Mouse (Mus musculus): ENCODE measurements around the gene Plcl2. TPM values are rescaled to one million over a fixed set of nuclear protein-coding genes. Genes with fewer than 3 reads are reported as not detected.

Plcl2 gene
- polyA plus RNA-seq, 1 experiment from 2014 or later: 9.2 TPM

DNA sequence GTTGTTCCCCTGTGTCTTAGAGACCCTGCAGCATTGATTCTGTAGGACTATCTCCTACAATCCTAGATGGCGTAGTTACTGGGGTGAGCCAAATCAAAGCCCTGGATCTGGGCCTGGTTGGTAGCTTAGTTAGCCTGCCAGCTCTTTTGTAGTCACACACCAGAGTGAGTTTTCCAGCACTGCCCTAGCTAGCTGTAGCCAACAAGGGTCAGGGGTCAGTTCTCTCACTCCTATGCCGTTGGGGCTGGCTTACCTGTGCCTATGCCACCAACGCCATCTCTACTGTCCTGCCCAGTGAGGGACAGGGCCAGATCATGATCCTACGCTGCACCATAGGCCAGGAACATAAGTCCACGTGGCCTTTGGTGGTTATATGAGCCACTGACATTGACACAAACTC lies 208.4 kb downstream of the Plcl2 start:
- H3K36me3 ChIP-seq (ENCODE audit: control insufficient read depth, insufficient read depth, low read length): no peaks in the 10 kb centered on the region
- H3K4me2 ChIP-seq (ENCODE audit: low read length): no peak overlapping the region
- peaks cover 7% of the 10 kb centered on the region; the same call in 1 of the 2 replicates for H3K9me3 ChIP-seq (replicated peaks; ENCODE audit: control insufficient read depth, low read length, poor library complexity, severe bottlenecking)
- no peak for ATAC-seq
- H3K27ac ChIP-seq (ENCODE audit: low read length): no peak overlapping the region
- no peak overlapping the region for H3K4me3 ChIP-seq (ENCODE audit: low read depth, low read length)
- 78% methylated on average over 5 of the region's 5 CpGs for WGBS
- no peaks in the 10 kb centered on the region for H3K27me3 ChIP-seq (ENCODE audit: control insufficient read depth, insufficient read depth, low read depth, low read length)
- no peak overlapping the region for H3K9ac ChIP-seq (ENCODE audit: low read depth, low read length)
- H3K4me1 ChIP-seq (ENCODE audit: control insufficient read depth, insufficient read depth, low read length): no peaks in the 10 kb centered on the region

DNA sequence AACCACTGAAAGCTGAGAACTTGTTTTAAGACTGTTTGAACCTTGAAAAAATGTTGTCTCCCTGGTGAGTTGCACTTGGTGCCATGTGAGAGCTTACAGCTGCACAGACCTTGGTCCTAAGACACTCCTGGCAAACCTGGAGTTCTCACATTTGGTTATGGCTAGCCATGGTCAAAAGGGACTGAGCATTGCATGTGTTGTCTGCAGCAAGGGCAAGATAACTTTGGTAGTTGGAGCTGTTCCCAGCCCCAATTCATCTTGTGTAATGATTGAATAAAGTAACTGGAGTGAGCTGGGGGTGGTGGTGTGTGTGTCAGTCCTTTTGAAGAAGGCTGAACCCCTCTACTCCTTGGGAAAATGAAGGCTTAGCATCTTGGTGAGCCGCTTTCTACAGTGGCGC lies 215.2 kb downstream of the Plcl2 start:
- Histone ChIP-seq H3K9ac (ENCODE audit: low read depth, low read length) (no peak overlapping the region), H3K27me3 (ENCODE audit: control insufficient read depth, insufficient read depth, low read depth, low read length) (no peaks in the 10 kb centered on the region), H3K4me2 (ENCODE audit: low read length) (no peak overlapping the region), H3K4me1 (ENCODE audit: control insufficient read depth, insufficient read depth, low read length) (no peaks in the 10 kb centered on the region), H3K27ac (ENCODE audit: low read length) (no peak overlapping the region), H3K4me3 (ENCODE audit: low read depth, low read length) (no peak overlapping the region), H3K9me3 (replicated peaks; ENCODE audit: control insufficient read depth, low read length, poor library complexity, severe bottlenecking) (no peaks in the 10 kb centered on the region), H3K36me3 (ENCODE audit: control insufficient read depth, insufficient read depth, low read length) (no peaks in the 10 kb centered on the region)
- ATAC-seq: no peak
- WGBS: 51% methylated on average over 2 of the region's 2 CpGs

DNA sequence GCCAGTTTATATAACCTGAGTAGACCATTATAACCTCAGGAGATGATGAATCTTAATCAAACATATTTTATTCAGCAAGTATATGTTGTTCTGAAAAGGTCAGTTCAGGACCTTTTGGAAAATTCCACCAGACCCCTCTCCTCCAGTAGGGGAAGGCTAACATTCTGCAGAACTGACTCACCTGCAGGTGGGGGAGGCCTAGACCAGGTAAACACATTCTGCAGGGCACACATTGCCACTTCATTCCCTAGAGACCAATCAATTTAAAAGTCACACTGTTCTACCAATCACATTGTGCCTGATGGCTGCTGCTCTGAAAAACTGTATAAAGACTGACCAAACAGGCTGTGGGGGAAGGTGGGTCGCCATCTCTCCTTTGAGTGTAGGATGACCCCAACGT lies 217.1 kb downstream of the Plcl2 start:
- Histone ChIP-seq H3K4me1 (ENCODE audit: control insufficient read depth, insufficient read depth, low read length) (no peaks in the 10 kb centered on the region), H3K4me2 (ENCODE audit: low read length) (no peak overlapping the region), H3K27ac (ENCODE audit: low read length) (no peak overlapping the region), H3K9ac (ENCODE audit: low read depth, low read length) (no peak overlapping the region), H3K27me3 (ENCODE audit: control insufficient read depth, insufficient read depth, low read depth, low read length) (no peaks in the 10 kb centered on the region), H3K9me3 (replicated peaks; ENCODE audit: control insufficient read depth, low read length, poor library complexity, severe bottlenecking) (no peaks in the 10 kb centered on the region), H3K36me3 (ENCODE audit: control insufficient read depth, insufficient read depth, low read length) (no peaks in the 10 kb centered on the region), H3K4me3 (ENCODE audit: low read depth, low read length) (no peak overlapping the region)
- 91% methylated on average over 2 of the region's 2 CpGs for WGBS
- ATAC-seq: no peak

DNA sequence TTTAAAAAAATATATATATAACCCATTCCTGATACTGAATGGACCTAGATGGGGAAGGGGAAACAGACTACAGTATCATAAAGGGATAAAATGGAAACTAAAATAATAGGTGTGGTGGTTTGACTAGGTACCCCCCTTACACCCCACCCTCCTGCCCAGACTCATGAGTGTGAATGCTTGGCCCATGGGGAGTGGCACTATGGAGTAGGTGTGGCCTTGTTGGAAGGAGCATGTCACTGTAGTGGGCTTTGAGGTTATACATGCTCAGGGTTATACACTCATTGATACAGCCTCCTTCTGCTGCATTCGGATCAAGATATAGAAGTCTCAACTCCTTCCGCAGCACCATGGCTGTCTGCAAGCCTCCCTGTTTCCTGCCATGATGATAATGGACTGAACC lies 219.8 kb downstream of the Plcl2 start:
- 96% methylated on average over 2 of the region's 2 CpGs for WGBS
- no peak overlapping the region for H3K9ac ChIP-seq (ENCODE audit: low read depth, low read length)
- no peak for ATAC-seq
- no peaks in the 10 kb centered on the region for H3K4me1 ChIP-seq (ENCODE audit: control insufficient read depth, insufficient read depth, low read length)
- H3K9me3 ChIP-seq (replicated peaks; ENCODE audit: control insufficient read depth, low read length, poor library complexity, severe bottlenecking): no peaks in the 10 kb centered on the region
- no peak overlapping the region for H3K4me3 ChIP-seq (ENCODE audit: low read depth, low read length)
- H3K27me3 ChIP-seq (ENCODE audit: control insufficient read depth, insufficient read depth, low read depth, low read length): no peaks in the 10 kb centered on the region
- H3K27ac ChIP-seq (ENCODE audit: low read length): no peak overlapping the region
- H3K36me3 ChIP-seq (ENCODE audit: control insufficient read depth, insufficient read depth, low read length): no peaks in the 10 kb centered on the region
- no peak overlapping the region for H3K4me2 ChIP-seq (ENCODE audit: low read length)

DNA sequence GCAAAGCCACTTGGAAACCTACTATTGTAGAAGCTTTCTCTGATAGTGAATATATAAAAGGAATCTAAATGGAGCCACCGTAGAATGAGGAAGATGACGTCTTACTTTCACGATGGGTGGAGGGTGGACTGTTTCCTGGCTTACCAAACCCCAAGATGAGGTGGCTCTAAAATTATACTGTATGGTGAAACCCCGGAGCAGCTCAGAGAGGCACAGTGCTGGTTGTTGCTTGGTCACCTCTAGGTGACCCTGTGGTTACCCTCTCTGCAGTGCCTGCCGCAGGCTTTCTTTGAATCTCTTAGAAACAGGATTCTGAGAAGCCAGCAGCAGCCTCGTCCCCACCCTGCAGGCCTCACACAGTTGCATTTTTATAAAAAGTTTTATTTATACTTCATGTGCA lies 220.4 kb downstream of the Plcl2 start:
- no peaks in the 10 kb centered on the region for H3K27me3 ChIP-seq (ENCODE audit: control insufficient read depth, insufficient read depth, low read depth, low read length)
- no peak overlapping the region for H3K27ac ChIP-seq (ENCODE audit: low read length)
- no peaks in the 10 kb centered on the region for H3K36me3 ChIP-seq (ENCODE audit: control insufficient read depth, insufficient read depth, low read length)
- ATAC-seq: no peak
- H3K9ac ChIP-seq (ENCODE audit: low read depth, low read length): no peak overlapping the region
- H3K4me1 ChIP-seq (ENCODE audit: control insufficient read depth, insufficient read depth, low read length): no peaks in the 10 kb centered on the region
- 87% methylated on average over 6 of the region's 6 CpGs for WGBS
- no peaks in the 10 kb centered on the region for H3K9me3 ChIP-seq (replicated peaks; ENCODE audit: control insufficient read depth, low read length, poor library complexity, severe bottlenecking)
- no peak overlapping the region for H3K4me3 ChIP-seq (ENCODE audit: low read depth, low read length)
- no peak overlapping the region for H3K4me2 ChIP-seq (ENCODE audit: low read length)

DNA sequence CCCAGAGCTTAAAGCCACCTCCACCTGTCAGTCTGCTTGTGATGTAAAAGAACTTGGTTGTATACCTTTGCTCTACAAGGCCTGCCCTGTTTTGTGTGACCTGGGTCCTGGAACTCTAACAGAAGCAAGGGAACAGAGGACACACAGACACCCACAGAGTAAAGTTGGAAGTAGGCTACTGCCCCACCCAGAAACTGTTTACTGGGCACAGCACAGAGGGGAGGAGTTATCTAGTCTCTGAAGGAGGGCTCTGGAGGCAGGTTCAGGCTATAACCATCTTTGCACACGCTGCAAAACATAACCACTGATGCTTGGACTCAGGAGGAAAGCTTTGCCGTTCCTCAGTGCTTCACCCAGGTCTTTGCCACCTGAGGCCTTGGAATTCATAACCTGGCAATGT lies 221.7 kb downstream of the Plcl2 start:
- Histone ChIP-seq H3K4me2 (ENCODE audit: low read length) (no peak overlapping the region), H3K9ac (ENCODE audit: low read depth, low read length) (no peak overlapping the region), H3K27ac (ENCODE audit: low read length) (no peak overlapping the region), H3K27me3 (ENCODE audit: control insufficient read depth, insufficient read depth, low read depth, low read length) (no peaks in the 10 kb centered on the region), H3K4me1 (ENCODE audit: control insufficient read depth, insufficient read depth, low read length) (no peaks in the 10 kb centered on the region), H3K4me3 (ENCODE audit: low read depth, low read length) (no peak overlapping the region), H3K36me3 (ENCODE audit: control insufficient read depth, insufficient read depth, low read length) (no peaks in the 10 kb centered on the region), H3K9me3 (replicated peaks; ENCODE audit: control insufficient read depth, low read length, poor library complexity, severe bottlenecking) (no peaks in the 10 kb centered on the region)
- ATAC-seq: no peak
- 93% methylated on average over 2 of the region's 2 CpGs for WGBS

DNA sequence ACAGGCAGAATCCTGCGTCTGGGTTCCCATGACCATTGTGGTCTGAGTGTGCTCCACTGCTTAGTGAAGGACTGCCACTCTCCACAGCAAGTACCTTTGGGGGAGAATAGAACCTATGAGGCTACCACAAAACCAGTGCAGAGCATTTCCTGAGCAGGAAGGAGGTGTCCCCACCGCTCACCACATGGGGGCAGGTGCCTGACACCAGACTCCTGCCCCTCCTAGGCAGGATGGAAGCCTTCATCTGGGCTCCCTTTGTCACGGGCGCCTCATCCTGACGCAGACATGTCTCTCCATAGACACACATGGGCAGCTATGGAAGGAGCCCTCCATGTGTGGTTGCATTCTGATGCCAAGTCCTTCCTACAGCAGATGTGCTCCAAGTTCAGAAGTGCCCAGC lies 222.7 kb downstream of the Plcl2 start:
- no peak for ATAC-seq
- H3K4me2 ChIP-seq (ENCODE audit: low read length): no peak overlapping the region
- no peaks in the 10 kb centered on the region for H3K4me1 ChIP-seq (ENCODE audit: control insufficient read depth, insufficient read depth, low read length)
- 97% methylated on average over 5 of the region's 5 CpGs for WGBS
- H3K9me3 ChIP-seq (replicated peaks; ENCODE audit: control insufficient read depth, low read length, poor library complexity, severe bottlenecking): no peaks in the 10 kb centered on the region
- H3K9ac ChIP-seq (ENCODE audit: low read depth, low read length): no peak overlapping the region
- H3K27ac ChIP-seq (ENCODE audit: low read length): no peak overlapping the region
- H3K27me3 ChIP-seq (ENCODE audit: control insufficient read depth, insufficient read depth, low read depth, low read length): no peaks in the 10 kb centered on the region
- H3K36me3 ChIP-seq (ENCODE audit: control insufficient read depth, insufficient read depth, low read length): no peaks in the 10 kb centered on the region
- no peak overlapping the region for H3K4me3 ChIP-seq (ENCODE audit: low read depth, low read length)

DNA sequence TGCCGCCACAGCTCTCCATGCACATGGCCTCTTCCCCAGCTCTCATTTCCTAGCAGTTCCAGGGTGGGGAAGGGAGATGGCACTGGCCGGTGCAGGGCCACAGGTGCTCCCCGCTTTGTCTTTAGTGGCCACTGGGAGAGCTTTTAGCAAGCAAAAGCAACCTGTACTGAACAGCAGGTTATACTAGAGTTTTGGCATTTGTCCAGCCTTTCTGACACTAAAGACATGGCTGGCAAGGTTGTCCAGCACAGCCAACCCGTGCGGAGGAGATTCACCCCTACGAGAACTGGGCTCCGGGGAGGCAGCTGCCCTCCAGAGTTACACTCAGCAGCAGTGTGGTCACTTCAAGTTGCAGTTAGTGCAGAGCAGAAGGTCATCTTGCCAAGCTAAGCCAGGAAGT lies 224.2 kb downstream of the Plcl2 start:
- ATAC-seq: no peak
- no peak overlapping the region for H3K9ac ChIP-seq (ENCODE audit: low read depth, low read length)
- 93% methylated on average over 7 of the region's 7 CpGs for WGBS
- no peak overlapping the region for H3K4me3 ChIP-seq (ENCODE audit: low read depth, low read length)
- H3K4me1 ChIP-seq (ENCODE audit: control insufficient read depth, insufficient read depth, low read length): no peaks in the 10 kb centered on the region
- H3K4me2 ChIP-seq (ENCODE audit: low read length): no peak overlapping the region
- no peaks in the 10 kb centered on the region for H3K27me3 ChIP-seq (ENCODE audit: control insufficient read depth, insufficient read depth, low read depth, low read length)
- H3K27ac ChIP-seq (ENCODE audit: low read length): no peak overlapping the region
- no peaks in the 10 kb centered on the region for H3K9me3 ChIP-seq (replicated peaks; ENCODE audit: control insufficient read depth, low read length, poor library complexity, severe bottlenecking)
- no peaks in the 10 kb centered on the region for H3K36me3 ChIP-seq (ENCODE audit: control insufficient read depth, insufficient read depth, low read length)

DNA sequence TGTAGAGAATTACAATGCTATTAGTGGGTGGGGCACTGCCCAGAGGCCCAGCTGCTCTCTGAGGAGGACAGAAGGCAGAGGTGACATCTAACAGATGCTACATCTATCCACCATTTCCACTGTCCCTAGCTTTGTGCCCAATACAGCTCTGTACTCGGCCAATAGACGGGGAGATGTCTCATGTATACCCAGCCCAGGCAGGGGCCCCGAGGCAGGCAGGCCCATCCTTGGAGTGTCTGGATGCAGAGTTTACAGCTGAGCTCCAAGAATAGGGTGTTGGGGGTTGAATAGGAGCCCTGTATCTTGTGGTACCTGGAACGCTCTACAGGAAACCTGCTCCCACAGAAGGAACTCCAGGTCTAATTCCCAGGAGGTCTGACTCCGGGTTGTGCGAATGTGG lies 225.6 kb downstream of the Plcl2 start:
- H3K4me2 ChIP-seq (ENCODE audit: low read length): no peak overlapping the region
- H3K27me3 ChIP-seq (ENCODE audit: control insufficient read depth, insufficient read depth, low read depth, low read length): no peaks in the 10 kb centered on the region
- no peak overlapping the region for H3K9ac ChIP-seq (ENCODE audit: low read depth, low read length)
- 85% methylated on average over 6 of the region's 6 CpGs for WGBS
- H3K4me1 ChIP-seq (ENCODE audit: control insufficient read depth, insufficient read depth, low read length): no peaks in the 10 kb centered on the region
- ATAC-seq: no peak
- no peak overlapping the region for H3K27ac ChIP-seq (ENCODE audit: low read length)
- H3K9me3 ChIP-seq (replicated peaks; ENCODE audit: control insufficient read depth, low read length, poor library complexity, severe bottlenecking): no peaks in the 10 kb centered on the region
- no peak overlapping the region for H3K4me3 ChIP-seq (ENCODE audit: low read depth, low read length)
- no peaks in the 10 kb centered on the region for H3K36me3 ChIP-seq (ENCODE audit: control insufficient read depth, insufficient read depth, low read length)
